Mouse (Mus musculus): ENCODE data around the gene Ptpn20.

Ptpn20 gene

GRCm38 (mm10) chr14:33677996-33678395 lies 89.0 kb downstream of the Ptpn20 start:
- DNase-seq (ENCODE audit: low read depth, low spot score): no peak

- DNase-seq (ENCODE audit: low read depth, low spot score): peak; percentile 41
These were observed 89.7 kb downstream of the Ptpn20 start for GRCm38 (mm10) chr14:33678740-33679139.

- DNase-seq (ENCODE audit: low read depth, low spot score): peak; percentile 84
These were observed 91.6 kb downstream of the Ptpn20 start for GRCm38 (mm10) chr14:33680621-33681020.

GRCm38 (mm10) chr14:33682768-33683167 lies 93.8 kb downstream of the Ptpn20 start:
- DNase-seq (ENCODE audit: low read depth, low spot score): no peak

GRCm38 (mm10) chr14:33683701-33684100 lies 94.7 kb downstream of the Ptpn20 start:
- DNase-seq (ENCODE audit: low read depth, low spot score): no peak

GRCm38 (mm10) chr14:33687444-33688028 lies 98.5 kb downstream of the Ptpn20 start:
- no peak for DNase-seq (ENCODE audit: low read depth, low spot score)

GRCm38 (mm10) chr14:33689044-33689443 lies 100.0 kb downstream of the Ptpn20 start:
- no peak for DNase-seq (ENCODE audit: low read depth, low spot score)
